Mouse (Mus musculus) intestine, postnatal 0 days (tissue): ENCODE measurements at regions not wholly inside any gene's neighbourhood (a gene's known extent, or its start where the extent isn't known, plus 50 kb on each side); places are given as distances from the start of the nearest gene placed in this dataset.
A peak's percentile ranks its signal among the peaks of the same experiment; 100 is the strongest.

Experiments
- ATAC-seq: fragments of 200-750 bp; cut with Nextera tagmentation; 2 replicates; pipeline ENCODE4 v1.8.0; 2017; ENCODE audit warnings: mild to moderate bottlenecking, moderate TSS enrichment, moderate library complexity
- H3K27ac ChIP-seq: fragments of 300-500 bp; sonication (generic); 2 replicates; pipeline ENCODE4 v1.5.1; 2014; ENCODE audit warnings: mild to moderate bottlenecking, low read depth, low read length, moderate library complexity
- H3K27me3 ChIP-seq: fragments of 300-500 bp; sonication (generic); replicated peaks from 2 replicates; pipeline ENCODE4 v1.6.1; 2014; ENCODE audit warnings: low read length, mixed read lengths; ENCODE audit not compliant: control insufficient read depth, insufficient read depth
- H3K36me3 ChIP-seq: fragments of 300-500 bp; sonication (generic); 2 replicates; pipeline ENCODE4 v1.6.1; 2014; ENCODE audit warnings: mild to moderate bottlenecking, moderate library complexity; ENCODE audit not compliant: control insufficient read depth, insufficient read depth
- H3K4me1 ChIP-seq: fragments of 300-500 bp; sonication (generic); replicated peaks from 2 replicates; pipeline ENCODE4 v1.6.1; 2014; ENCODE audit warnings: antibody characterized with exemption, low read length, mixed read lengths; ENCODE audit not compliant: control insufficient read depth, insufficient read depth
- H3K4me2 ChIP-seq: fragments of 300-500 bp; sonication (generic); replicated peaks from 2 replicates; pipeline ENCODE4 v1.6.1; 2014; ENCODE audit warnings: low read depth, mild to moderate bottlenecking, moderate library complexity
- H3K4me3 ChIP-seq: fragments of 300-500 bp; sonication (generic); 2 replicates; pipeline ENCODE4 v1.5.1; 2014; ENCODE audit warnings: low read depth, low read length
- H3K9ac ChIP-seq: fragments of 300-500 bp; sonication (generic); 2 replicates; pipeline ENCODE4 v1.6.1; 2014; ENCODE audit warnings: mild to moderate bottlenecking, low read depth, low read length
- H3K9me3 ChIP-seq: fragments of 300-500 bp; sonication (generic); 2 replicates; pipeline ENCODE4 v1.6.1; 2016; ENCODE audit warnings: mixed run types; ENCODE audit not compliant: control insufficient read depth
- CTCF ChIP-seq: sonication (generic); IDR thresholded peaks from 2 replicates; pipeline ENCODE4 v1.5.1; 2016; ENCODE audit warnings: low read depth, mild to moderate bottlenecking, control low read depth, antibody characterized with exemption, moderate library complexity
- WGBS: fragments of 180-500 bp; shearing (Covaris S2); extraction: QIAGEN DNeasy Blood & Tissue Kit; methylation state at CpG from one replicate; pipeline ENCODE4 v1.1.7; 2014; 5-methylcytosine and 5-hydroxymethylcytosine counted together

DNA sequence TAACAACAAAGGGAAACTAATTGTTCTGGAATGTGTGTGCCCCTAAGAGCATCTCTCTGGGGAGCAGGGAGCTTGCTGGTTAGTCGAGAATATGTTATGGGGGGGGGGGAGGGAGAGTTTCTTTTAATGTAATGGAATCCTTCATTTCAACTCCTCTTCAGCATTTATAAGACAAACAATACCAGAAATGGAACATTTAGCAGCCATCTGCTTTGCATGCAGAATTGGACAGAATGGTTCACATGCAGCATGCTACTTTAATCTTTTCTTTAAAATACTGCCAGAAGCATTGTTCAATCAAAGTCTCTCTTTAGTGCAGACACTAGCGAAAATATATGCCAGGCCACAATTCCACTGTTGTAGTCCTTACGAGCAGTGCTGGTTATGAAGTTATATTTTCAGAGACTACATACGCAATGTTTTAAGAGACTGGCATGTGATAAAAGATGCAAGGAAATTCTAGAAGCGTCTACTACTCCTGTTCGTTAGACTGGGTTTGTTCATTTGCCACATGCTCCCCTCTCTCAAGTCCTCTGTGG is 74.2 kb upstream of the Peli1 start:
- Histone ChIP-seq H3K9ac (no peak overlapping the region), H3K4me3 (no peak overlapping the region), H3K36me3 (no peaks in the 10 kb centered on the region), H3K4me2 (no peak overlapping the region), H3K27ac (no peak overlapping the region), H3K27me3 (no peaks in the 10 kb centered on the region), H3K9me3 (no peaks in the 10 kb centered on the region), H3K4me1 (peaks cover 5% of the 10 kb centered on the region; the same call in 1 of the 2 replicates)
- 78% methylated on average over 6 of the region's 6 CpGs for WGBS
- TF ChIP-seq CTCF = no peak
- ATAC-seq = no peak

DNA sequence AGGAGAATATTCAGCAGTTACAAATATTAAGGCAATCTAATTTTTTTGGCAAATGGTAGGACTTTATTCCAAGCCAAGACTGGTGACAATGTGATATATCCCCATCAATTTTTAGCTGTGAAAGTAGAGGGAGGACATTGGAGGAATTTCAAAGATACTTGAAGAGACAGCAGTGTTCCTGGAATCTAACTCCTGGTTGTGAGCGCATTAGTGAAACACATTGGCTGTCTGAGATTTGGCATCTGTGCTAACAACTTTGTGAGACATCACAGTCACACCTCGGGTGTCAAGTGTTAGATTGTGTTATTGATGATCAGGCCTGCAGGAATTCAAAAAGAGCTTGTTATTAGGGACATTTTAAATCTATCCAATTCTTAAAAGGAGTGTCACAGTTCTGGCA is 71.3 kb upstream of the Peli1 start:
- H3K4me2 ChIP-seq = no peak overlapping the region
- H3K9me3 ChIP-seq = no peaks in the 10 kb centered on the region
- H3K27ac ChIP-seq = no peak overlapping the region
- no peak overlapping the region for H3K9ac ChIP-seq
- TF ChIP-seq CTCF = no peak
- no peaks in the 10 kb centered on the region for H3K27me3 ChIP-seq
- 73% methylated on average over 2 of the region's 2 CpGs for WGBS
- peaks cover 7% of the 10 kb centered on the region; the same call in 1 of the 2 replicates for H3K4me1 ChIP-seq
- ATAC-seq = no peak
- H3K36me3 ChIP-seq = no peaks in the 10 kb centered on the region
- H3K4me3 ChIP-seq = no peak overlapping the region

- H3K27ac ChIP-seq = no peak overlapping the region
- ATAC-seq = peak; percentile 81
- WGBS = 45% methylated on average over 4 of the region's 4 CpGs
- H3K27me3 ChIP-seq = no peaks in the 10 kb centered on the region
- H3K4me3 ChIP-seq = no peak overlapping the region
- H3K9ac ChIP-seq = no peak overlapping the region
- no peak for TF ChIP-seq CTCF
- no peaks in the 10 kb centered on the region for H3K9me3 ChIP-seq
- 0 out of 2 replicates have a peak, but pooled peaks cover 5% of the 10 kb centered on the region for H3K4me1 ChIP-seq
- no peaks in the 10 kb centered on the region for H3K36me3 ChIP-seq
- H3K4me2 ChIP-seq = no peak overlapping the region
Measured at GRCm38 (mm10) chr11:21024111-21024510, 67.0 kb upstream of the Peli1 start.

DNA sequence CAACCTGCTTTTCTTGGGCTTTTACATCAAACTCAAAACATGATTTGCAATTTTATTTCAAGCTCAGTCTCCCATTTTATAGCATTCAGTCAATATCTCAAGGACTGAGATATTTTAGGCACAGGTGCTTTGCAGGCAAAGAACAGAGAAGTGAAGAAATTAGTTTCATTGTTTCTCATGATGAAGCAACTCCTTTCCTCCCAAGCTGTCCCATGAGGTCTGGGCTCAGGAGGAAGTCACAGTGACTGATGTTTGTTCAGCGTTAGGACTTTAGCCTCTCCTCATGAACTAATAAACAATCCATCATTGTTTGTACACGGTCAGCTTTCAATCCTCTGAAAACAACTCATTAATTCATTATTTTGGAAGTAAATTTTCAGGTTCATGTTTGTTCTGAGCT is 66.6 kb upstream of the Peli1 start:
- Histone ChIP-seq H3K4me1 (0 out of 2 replicates have a peak, but pooled peaks cover 5% of the 10 kb centered on the region), H3K36me3 (no peaks in the 10 kb centered on the region), H3K27me3 (no peaks in the 10 kb centered on the region), H3K9ac (no peak overlapping the region), H3K4me2 (no peak overlapping the region), H3K27ac (no peak overlapping the region), H3K9me3 (no peaks in the 10 kb centered on the region), H3K4me3 (no peak overlapping the region)
- 8% methylated on average over 2 of the region's 2 CpGs for WGBS
- peak; percentile 89 for ATAC-seq
- no peak for TF ChIP-seq CTCF

GRCm38 (mm10) chr11:21027299-21027698 is 63.8 kb upstream of the Peli1 start:
- Histone ChIP-seq H3K27ac (no peak overlapping the region), H3K9ac (no peak overlapping the region), H3K4me3 (no peak overlapping the region), H3K36me3 (no peaks in the 10 kb centered on the region), H3K4me2 (no peak overlapping the region), H3K4me1 (0 out of 2 replicates have a peak, but pooled peaks cover 5% of the 10 kb centered on the region), H3K9me3 (peaks cover 5% of the 10 kb centered on the region; the same call in 1 of the 2 replicates), H3K27me3 (no peaks in the 10 kb centered on the region)
- no peak for TF ChIP-seq CTCF
- WGBS = 69% methylated on average over 4 of the region's 4 CpGs
- ATAC-seq = no peak

DNA sequence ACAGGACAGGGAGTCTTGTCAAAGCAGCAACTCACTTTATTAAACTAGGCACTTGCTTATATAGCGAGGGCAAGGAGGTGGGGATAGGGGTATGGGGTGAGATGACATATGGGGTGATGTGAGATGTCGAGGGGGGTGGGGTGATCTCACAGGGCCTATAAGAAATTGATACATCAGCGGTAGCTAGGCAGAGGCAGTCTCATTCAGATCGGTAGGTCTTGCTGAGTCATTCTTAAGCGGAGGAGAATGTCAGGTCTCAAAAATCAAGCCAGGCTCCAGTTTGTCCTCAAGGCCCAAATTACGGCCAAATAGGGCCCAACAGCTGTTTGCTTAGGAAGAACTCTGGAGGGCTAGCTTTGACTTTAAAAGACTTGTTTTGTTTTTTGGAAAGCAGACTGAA is 60.7 kb upstream of the Peli1 start:
- peaks cover 5% of the 10 kb centered on the region; the same call in 1 of the 2 replicates for H3K9me3 ChIP-seq
- peaks cover 7% of the 10 kb centered on the region; the same call in 1 of the 2 replicates for H3K4me1 ChIP-seq
- 95% methylated on average over 6 of the region's 6 CpGs for whole genome bisulfite sequencing
- H3K27me3 ChIP-seq = no peaks in the 10 kb centered on the region
- TF ChIP-seq CTCF = no peak
- H3K4me3 ChIP-seq = no peak overlapping the region
- no peak overlapping the region for H3K27ac ChIP-seq
- no peak for ATAC-seq
- no peak overlapping the region for H3K9ac ChIP-seq
- H3K36me3 ChIP-seq = no peaks in the 10 kb centered on the region
- no peak overlapping the region for H3K4me2 ChIP-seq
